Mouse (Mus musculus) kidney, adult 9 months (tissue): Measurements from ENCODE around the gene Pard3b.

ENCODE experiments used
- DNase-seq: peaks from one replicate; pipeline ENCODE4 v3.0.0; 2022

Gene Pard3b

GRCm38 (mm10) chr1:62122426-62122825, 483.8 kb downstream of the Pard3b start:
- DNase-seq = no peak

DNA sequence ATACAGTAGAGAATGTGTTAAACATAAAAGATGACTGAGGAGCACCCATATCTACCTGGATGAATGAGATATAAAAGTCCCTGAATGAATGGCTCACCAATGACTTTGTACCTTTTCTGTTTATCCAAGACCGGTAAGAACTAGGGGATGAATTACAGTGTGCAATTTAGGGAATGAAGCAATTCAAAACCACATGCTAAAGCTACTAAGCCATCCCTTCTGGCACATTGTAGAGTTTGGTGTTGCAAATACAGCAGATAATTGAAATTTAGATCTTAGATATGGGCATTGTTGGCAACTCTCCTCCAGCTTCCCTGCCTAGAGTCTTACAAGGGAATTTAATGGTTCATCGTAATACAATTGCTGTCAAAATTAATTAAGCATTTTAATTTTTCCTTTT, 490.6 kb downstream of the Pard3b start:
- DNase-seq = no peak

- no peak for DNase-seq
Measured at GRCm38 (mm10) chr1:62148134-62148533, 509.5 kb downstream of the Pard3b start.

- DNase-seq = no peak
Measured at GRCm38 (mm10) chr1:62148786-62149185, 510.2 kb downstream of the Pard3b start.

DNA sequence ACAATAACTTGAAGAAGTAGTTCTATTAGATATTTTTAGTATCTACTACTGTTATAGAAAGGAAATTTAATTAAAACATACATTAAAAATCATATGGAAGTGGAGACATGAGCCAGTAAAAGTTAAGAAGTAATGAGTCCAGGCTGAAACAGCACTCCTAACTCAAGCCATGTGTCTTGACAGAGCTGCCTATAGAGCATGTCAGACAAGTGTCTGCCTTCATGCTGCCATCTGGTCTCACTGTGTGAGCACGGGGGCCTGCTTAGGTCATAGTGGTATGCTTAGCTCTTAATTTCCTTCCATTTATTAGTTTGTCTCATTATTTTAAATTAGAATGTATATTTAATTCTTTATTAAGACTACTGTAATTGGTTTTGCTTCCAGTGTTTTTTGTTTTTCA, 517.3 kb downstream of the Pard3b start:
- no peak for DNase-seq

GRCm38 (mm10) chr1:62159592-62159991, 521.0 kb downstream of the Pard3b start:
- DNase-seq = peak; percentile 6

GRCm38 (mm10) chr1:62175013-62175640, 536.5 kb downstream of the Pard3b start:
- DNase-seq = peak; percentile 3

DNA sequence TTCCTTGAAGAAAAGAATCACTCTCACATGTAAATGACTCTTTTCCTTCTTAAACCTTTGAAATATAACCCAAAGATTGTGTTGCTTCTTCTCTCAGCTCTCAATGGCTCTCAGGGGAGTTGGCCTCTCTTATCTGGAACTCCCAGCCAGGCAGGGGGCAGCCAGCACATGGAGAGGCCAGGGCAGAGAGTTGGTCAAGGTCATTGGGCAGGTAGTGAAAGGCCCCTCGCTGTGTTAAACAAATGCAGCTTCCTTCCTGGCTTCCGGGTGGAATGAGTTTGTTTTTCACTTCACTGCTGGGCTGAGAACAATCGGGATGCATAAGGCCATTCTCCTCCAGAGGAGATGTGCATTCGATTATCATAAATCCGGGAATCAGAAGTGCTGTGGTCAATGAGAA, 543.0 kb downstream of the Pard3b start:
- DNase-seq = peak; percentile 4

GRCm38 (mm10) chr1:62182634-62183033, 544.0 kb downstream of the Pard3b start:
- no peak for DNase-seq

DNA sequence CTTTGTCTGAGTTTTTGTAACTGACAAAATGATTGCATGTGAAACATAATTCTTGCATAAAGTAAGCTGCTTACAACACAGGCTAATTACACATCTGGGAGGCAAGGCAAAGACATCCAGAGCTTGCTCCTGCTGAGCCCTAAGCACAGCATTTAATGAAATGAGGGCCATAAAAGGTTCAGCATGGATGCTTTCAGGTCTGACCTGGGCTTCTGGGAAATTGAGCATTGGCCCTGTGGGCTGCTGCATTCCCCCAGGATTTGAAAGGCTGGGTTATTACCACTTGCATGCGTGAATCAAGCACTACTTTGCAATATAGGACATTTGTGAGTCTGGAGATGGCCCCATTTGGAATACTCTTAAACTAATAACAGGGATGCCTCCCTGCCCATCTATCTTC, 552.2 kb downstream of the Pard3b start:
- no peak for DNase-seq

- no peak for DNase-seq
Measured at GRCm38 (mm10) chr1:62197515-62197914, 558.9 kb downstream of the Pard3b start.

DNA sequence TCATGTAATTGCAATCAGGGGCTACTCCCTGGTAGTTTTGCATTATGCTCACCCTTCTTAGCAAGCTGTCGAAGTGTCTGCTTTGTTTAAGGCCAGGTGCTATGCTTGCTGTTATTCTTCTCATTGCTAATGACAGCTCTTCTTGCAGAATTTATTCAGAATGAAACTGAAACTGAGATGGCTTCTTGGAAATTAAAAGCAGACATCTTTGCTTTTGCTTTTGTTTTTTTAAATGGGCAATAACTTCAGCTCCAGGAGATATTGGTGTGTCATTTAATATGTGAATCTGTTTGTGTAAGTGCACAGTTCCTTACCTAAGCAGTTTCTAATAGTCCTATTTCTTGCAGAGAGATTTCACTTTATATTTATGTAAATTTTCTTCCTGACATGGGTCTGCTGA, 562.3 kb downstream of the Pard3b start:
- no peak for DNase-seq

DNA sequence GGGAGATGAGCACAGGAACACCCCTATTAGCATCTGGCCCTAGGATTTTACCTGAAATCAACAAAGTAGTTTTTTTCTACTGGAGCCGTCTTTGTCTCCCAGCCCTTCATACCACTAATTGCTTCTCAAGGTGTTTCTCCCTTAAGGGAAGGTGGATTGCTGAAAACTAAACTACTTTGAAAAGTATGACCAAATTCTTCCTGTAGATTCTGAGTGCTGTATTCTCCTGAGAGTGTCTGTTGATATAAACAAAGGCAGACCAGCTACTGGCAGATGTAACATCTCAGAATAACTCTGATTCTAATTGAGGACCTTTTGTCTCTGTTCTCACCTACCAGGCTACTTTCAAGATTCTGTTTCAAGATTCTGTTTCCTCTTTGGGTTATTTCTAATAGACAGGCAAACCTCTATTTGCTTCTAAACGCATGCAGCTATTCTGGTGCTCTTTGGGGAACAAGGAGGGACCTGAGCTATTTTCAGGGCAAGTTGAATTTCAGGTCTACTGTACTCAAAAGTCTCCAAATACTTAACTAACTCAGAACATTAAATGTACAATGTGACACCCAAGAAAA, 563.1 kb downstream of the Pard3b start:
- no peak for DNase-seq

- DNase-seq = no peak
Measured at GRCm38 (mm10) chr1:62213285-62213684, 574.7 kb downstream of the Pard3b start.

- DNase-seq = no peak
Measured at GRCm38 (mm10) chr1:62215842-62216241, 577.2 kb downstream of the Pard3b start.

- no peak for DNase-seq
Measured at GRCm38 (mm10) chr1:62216568-62216967, 577.9 kb downstream of the Pard3b start.

DNA sequence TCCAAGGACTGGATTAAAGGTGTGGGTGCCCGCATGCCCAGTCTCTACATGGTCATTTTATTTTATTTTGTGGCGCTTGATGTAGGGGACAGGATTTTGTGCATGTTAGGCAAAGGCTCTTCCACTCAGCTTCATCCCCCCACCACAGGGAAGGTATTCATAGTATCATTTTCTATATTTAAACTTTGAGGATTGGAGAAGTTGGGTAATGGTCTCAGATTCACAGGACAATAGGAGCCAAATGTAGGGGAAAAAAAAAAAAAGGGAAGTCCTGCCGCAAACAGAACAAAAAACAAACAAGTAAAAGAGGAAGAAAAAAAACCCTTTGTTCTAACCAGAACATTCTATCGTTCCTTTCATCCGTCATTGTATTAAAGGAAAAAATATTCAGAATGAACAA, 590.5 kb downstream of the Pard3b start:
- DNase-seq = no peak

DNA sequence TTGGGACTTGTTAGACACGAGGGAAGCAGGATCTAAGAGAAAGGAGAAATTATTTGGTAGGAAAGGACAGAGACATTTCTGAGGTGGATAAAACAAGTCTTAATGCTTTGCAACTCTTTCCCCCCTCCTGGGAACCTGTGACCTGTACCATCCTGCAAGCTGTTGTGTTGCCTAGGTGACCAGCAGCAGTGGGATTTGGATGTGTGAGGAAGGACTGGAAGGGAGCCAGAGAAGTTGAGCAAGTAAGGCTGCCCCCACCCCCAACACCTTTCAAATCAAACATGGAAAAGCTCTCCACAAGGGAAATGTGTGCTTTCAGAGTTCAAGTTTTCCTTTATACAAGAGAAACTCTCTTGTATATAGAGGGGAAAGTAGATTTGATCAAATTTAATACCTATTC, 595.4 kb downstream of the Pard3b start:
- DNase-seq = no peak

DNA sequence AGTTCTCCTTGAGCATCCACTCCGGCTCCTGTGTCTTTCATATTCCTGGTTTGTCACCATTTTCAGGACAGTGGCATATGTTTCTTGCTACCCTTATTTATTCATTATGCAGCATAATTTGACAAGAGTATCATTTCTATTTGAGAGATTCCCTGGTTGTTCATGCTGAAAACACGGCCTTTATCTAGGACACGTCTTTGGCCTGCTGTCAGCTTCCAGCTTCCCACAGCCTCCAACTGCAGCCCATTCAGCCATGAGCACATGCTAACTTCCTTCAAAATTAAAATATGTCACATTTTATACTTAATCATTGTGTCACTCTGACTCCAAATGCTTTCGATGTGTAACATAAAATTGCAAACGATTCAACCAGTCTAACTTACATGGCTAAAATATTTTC, 596.5 kb downstream of the Pard3b start:
- no peak for DNase-seq

DNA sequence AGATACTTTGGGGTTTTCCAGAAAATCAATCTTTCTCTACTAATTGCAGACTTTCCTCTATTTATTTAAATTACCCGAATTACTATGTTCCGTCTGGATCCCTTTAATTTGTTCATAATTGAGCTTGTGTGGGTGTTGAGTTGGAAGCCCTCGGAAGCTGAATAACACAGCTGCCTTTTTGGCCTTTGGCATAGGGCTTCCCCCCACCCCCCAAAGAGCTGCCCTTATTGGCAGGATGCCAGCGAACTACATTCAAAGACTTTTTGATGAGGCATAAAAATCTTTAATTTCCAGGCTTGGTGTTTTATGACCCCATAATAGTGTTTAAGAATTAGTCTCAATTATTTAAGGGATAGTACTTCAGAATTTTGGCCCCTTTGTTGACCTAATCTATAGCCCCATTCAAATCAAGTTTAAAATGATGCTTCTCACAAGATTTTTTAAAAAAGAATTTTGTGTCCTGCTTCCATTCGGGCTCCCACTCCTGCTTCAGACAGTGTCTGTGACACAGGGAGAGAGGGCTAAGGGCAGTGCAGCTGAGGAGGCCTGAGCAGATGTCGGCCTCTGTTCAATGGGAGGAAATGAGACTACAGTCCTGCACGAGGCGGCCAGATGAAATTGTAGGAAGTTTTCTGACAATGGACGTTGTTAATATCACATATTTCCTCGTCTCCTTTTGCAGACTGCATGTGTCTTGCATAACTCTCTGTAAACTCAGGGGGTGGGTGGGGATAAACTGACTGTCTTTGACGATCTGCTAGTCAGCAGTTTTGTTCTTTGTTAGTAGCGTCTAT, 605.8 kb downstream of the Pard3b start:
- DNase-seq = no peak

- DNase-seq = no peak
Measured at GRCm38 (mm10) chr1:62252432-62252831, 613.8 kb downstream of the Pard3b start.

- DNase-seq = no peak
Measured at GRCm38 (mm10) chr1:62254316-62254715, 615.7 kb downstream of the Pard3b start.

DNA sequence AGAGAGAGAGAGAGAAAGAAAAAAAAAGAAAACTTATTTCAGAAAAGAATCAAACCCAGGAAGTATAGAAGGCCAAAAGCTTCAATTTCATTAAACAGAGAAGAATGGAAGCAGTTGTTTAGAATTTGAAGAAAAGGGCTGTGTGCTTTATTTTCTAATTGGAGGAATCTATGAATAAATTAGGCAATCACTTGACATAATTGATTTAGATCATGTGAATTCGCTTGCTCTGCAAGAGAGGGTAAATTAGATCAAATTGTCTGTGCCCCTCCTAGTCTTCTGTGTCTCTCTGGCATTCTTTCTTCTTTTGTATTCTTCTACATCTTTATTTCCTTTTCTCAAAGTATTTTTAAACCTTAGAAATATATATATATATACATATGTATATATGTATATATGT, 616.3 kb downstream of the Pard3b start:
- DNase-seq = no peak

- no peak for DNase-seq
Measured at GRCm38 (mm10) chr1:62276466-62276865, 637.8 kb downstream of the Pard3b start.
